Mouse (Mus musculus) hindlimb bud, embryonic 11.5 days (tissue): ENCODE measurements around the gene Klf17.
"Not testable (repeated sequence)": the region's sequence is repeated elsewhere in the genome, so short reads cannot be mapped to it uniquely, and the experiment has no call there.

Source experiments
- DNase-seq: peaks from one replicate; pipeline ENCODE4 v3.0.0-alpha.2; 2012; ENCODE audit warnings: low read depth, low spot score; ENCODE audit errors: extremely low spot score

Gene Klf17

GRCm38 (mm10) chr4:117765416-117765815 lies at the start of gene Klf17:
Klf17 (minus strand) TSS chr4:117765648.
- DNase-seq = no peak

DNA sequence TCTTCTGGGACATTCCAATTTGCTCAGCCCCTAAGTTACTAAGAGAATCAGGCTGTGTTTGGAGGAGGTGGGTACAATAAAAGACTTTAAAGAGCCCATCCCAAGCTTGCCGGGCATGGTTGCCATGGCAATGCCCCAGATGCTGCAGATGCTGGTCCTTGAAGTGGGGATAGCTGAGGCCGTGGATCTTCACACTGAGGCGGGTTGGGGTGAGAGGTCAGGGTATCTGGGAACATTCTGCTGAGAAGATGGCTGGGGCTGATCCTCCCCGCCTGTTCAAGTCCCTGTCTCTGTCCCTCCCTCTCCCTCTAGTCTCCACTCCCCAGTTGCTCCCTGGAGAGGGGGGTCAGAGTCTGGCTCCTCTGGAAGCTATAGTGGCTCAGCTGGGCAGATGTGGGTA lies 48.9 kb upstream of the Klf17 start:
- no peak for DNase-seq

GRCm38 (mm10) chr4:117813591-117814192 lies 48.2 kb upstream of the Klf17 start:
- DNase-seq = no peak

GRCm38 (mm10) chr4:117810933-117811332 lies 45.5 kb upstream of the Klf17 start:
- DNase-seq = no peak

GRCm38 (mm10) chr4:117806992-117807391 lies 41.5 kb upstream of the Klf17 start:
- no peak for DNase-seq

- no peak for DNase-seq
Observed at GRCm38 (mm10) chr4:117799904-117800303, 34.5 kb upstream of the Klf17 start.

DNA sequence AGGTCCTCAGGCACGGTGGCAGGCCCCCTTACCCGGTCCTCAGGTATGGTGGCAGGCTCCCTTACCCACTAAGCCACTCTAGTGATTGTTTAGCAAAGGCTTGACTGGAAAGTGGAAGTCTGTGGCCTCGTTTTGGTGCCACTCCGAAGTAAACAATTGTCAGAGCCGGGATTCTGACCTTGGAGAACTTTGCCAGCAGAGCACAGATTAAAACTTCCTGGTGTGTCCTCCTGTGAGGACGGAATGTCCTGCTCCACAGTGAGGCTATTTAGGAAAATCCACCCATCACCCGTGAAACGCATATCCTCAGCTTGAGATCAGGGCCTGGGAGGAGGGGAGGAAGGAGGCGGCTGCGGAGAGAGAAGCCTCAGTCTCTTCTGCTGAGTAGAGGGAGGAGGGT lies 22.9 kb upstream of the Klf17 start:
- no peak for DNase-seq

DNA sequence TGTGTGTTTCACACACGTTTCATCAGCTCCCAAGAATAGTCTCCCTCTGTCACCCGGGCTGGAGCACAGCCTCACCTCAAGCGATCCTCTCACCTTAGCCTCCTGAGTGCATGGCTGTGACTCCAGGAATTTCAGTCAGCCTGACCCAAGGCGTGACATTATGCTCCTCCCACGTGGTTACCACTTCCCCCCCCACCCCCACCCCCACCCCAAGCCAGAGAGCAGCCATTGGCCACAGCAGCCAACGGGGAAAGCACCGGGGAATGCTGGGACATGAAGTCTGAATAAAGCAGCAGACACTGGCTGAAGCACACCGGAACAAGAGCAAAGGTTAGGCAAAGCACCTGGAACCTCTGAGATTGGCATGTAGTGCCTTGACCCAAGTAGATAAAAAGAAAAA lies 21.5 kb upstream of the Klf17 start:
- DNase-seq = no peak

GRCm38 (mm10) chr4:117782908-117783307 lies 17.5 kb upstream of the Klf17 start:
- DNase-seq = no peak

DNA sequence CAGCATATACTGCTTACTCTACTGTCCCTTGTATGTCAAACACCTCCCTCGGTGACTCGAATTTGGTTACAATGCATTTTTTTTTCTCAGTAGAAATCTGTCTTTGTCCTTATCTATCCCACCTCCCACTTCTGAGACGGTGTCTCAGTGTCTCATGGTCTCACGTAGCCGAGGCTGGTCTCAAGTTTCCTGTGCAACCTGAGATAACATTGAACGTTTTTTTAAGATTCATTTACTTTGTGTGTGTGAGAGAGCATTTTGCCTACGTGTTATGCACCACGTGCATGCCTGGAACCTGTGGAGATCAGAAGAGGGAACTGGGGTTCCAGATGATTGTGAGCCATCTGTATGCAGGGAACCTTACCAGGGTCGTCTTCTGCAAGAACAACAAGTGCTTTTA lies 7.5 kb upstream of the Klf17 start:
- DNase-seq = no peak

DNA sequence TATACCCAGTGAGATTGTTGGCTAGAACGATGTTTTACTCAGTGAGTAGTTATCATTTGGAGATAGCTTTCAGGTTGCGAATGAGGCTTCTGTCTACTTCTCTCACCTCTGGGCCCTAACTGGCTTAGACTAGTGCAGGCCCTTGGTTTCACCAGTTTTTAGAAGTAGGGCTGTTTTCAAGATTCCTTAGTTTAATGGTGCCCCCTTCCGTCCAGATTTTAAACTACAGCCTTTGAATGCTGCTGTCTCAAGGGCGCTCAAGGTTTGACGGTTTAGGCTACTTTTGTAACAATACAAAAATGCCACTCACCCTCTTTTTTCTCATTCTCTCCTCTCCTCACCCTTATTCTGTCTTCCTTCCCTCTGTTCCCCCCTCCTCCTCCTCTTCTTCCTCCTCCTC lies 5.5 kb upstream of the Klf17 start:
- peak; percentile 58 for DNase-seq

GRCm38 (mm10) chr4:117760151-117760550 lies 5.3 kb downstream of the Klf17 start:
- no peak for DNase-seq

DNA sequence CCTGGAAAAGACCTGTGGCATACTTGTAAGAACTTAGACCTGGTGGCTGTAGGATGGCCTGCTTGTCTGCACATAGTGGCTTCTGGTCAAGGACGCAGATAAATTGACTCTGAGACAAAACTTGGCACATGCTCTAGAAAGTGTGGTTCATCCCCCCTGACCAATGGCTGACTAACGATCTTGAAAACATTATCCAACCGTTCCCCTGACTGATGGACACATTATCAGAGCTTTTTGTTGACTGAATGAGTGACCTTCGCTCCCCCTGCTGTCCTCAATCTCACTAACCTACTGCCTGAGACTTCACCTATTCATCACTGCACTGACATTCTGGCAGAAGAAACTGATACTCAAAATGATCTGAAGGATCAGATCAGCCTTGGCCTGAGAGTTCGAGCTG lies 13.0 kb downstream of the Klf17 start:
- DNase-seq = not testable (repeated sequence)

DNA sequence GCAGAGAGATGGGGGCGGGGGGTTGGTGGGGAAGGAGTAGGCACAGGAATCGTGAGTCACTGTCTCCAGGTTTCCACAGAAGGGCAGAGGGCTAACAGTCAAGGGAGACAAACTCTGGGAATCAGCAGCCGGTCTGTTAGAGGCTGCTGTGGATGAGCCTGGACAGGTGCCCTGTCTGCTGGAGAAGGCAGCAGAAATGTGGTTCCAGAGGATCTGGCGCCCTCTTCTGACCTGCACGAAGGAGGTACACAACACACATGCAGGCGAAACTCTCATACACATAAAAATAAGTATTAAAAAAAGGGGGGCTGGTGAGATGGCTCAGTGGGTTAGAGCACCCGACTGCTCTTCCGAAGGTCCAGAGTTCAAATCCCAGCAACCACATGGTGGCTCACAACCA lies 27.9 kb downstream of the Klf17 start:
- DNase-seq = no peak

DNA sequence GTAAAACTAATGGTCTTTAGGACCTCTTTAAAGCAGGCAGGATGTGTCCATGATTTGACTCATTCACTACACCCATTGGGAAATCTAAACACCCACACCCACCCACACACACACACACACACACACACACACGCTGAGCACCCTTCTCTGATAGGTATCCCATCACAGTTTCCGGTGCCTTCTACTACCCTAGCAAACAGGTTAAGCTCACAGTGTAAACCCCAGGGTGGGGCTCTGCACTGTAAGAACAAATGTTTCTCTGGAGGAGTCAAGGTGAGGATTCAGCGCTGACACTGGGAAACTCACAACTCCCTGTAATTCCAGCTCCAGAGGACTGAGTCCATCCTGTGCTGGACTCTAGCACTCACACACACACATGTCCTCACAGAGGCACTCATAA lies 33.5 kb downstream of the Klf17 start:
- DNase-seq = no peak

GRCm38 (mm10) chr4:117724112-117724511 lies 41.3 kb downstream of the Klf17 start, which contains the start of gene Gm12845:
Gm12845 (plus strand) TSS chr4:117724412.
- DNase-seq = no peak

DNA sequence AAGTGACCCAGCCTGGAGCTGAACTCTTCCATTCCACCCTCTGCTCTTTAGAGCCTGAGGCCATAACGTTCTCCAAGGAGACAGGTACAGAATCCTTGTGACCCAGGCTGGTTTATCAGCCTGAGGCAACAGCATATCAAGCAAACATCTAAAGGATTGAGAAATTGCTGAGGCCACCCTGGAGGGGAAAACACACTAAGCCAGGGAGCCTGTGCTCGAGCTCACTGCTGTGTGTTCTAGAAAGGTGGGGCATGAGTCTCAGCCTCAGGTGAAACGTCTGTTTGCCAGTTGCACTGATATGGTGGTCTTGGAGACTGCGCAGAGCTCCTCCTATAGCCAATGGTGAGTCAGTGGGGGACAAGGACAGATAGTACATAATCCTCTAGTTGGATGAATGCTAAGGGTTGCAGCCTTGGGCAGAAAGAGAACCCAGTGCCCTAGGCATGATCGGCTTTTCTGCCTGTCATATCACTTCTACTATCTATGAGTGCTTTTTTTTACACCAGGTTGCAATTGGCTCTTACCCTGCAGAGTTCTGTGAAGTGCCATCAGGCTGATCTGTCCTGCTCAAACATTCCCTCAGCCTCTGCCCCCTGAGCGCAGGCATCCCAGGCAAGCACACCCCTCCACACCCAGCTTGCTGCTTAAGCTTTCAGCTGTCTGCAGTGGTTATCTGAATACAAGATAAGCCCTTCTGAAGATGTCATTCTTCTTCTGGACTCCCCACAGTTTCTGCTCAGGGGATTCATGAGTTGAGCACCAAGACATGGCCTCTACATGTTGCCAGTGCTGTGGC lies 51.9 kb downstream of the Klf17 start:
- DNase-seq = no peak

GRCm38 (mm10) chr4:117712314-117712713 lies 53.1 kb downstream of the Klf17 start:
- DNase-seq = no peak

DNA sequence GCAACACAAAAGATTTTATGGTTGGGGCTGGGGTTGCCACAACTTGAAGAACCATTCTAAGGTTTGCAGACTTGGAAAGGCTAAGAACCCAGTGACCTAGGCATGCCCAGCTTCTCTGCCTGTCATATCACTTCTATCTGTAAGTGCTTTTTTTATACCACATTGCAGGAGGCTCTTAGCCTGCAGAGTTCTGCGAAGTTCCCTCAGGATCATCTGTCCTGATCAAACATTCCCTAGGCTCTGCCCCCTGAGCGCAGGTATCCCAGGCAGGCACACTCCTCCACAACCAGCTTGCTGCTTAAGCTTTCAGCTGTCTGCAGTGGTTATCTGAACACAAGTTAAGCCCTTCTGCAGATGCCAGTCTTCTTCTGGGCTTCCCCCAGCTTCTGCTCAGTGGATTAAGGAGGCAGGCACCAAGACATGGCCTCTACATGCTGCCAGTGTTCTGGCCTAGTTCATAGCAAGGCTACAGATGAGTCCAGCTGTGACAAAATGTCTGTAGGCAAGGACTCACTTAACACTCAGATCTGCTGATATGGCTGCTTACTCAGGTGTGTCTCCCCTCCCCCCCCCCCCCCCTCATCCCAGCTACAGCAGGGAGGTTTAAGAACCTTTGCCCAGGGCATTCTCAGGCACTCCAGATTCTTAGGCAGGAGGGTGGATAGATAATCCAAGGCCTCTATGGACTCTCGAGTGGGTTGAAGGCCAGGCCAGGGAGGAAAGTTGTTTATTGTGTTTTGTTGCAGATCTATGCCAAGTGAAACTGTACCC lies 56.5 kb downstream of the Klf17 start:
- DNase-seq = no peak
